Mouse (Mus musculus) limb, embryonic 14.5 days (tissue): ENCODE results near the gene Pold2. TPM values are rescaled to one million over a fixed set of nuclear protein-coding genes. Genes with fewer than 3 reads are reported as not detected.

ENCODE experiments used
- ATAC-seq: fragments of 200-750 bp; cut with Nextera tagmentation; 2 replicates; pipeline ENCODE4 v1.8.0; 2017; ENCODE audit warnings: low read depth, moderate number of reproducible peaks, moderate TSS enrichment; ENCODE audit not compliant: low FRiP score
- DNase-seq: peaks from one replicate; pipeline ENCODE4 v3.0.0-alpha.2; 2015; ENCODE audit warnings: low spot score
- H3K27ac ChIP-seq: fragments of 300-500 bp; sonication (generic); replicated peaks from 2 replicates; pipeline ENCODE4 v1.5.1; 2014; ENCODE audit warnings: low read depth, mild to moderate bottlenecking, low read length, moderate library complexity, mixed read lengths
- H3K27me3 ChIP-seq: fragments of 300-500 bp; sonication (generic); 2 replicates; pipeline ENCODE4 v1.6.1; 2014; ENCODE audit warnings: low read length, mixed read lengths; ENCODE audit not compliant: control insufficient read depth, insufficient read depth
- H3K36me3 ChIP-seq: fragments of 300-500 bp; sonication (generic); 2 replicates; pipeline ENCODE4 v1.6.1; 2014; ENCODE audit warnings: mild to moderate bottlenecking, low read length, moderate library complexity, mixed read lengths; ENCODE audit not compliant: control insufficient read depth, insufficient read depth
- H3K4me1 ChIP-seq: fragments of 300-500 bp; sonication (generic); 2 replicates; pipeline ENCODE4 v1.6.1; 2014; ENCODE audit warnings: antibody characterized with exemption, low read length, mixed read lengths; ENCODE audit not compliant: control insufficient read depth, insufficient read depth
- H3K4me2 ChIP-seq: fragments of 300-500 bp; sonication (generic); replicated peaks from 2 replicates; pipeline ENCODE4 v1.6.1; 2014; ENCODE audit warnings: low read depth, mild to moderate bottlenecking, low read length, moderate library complexity; ENCODE audit not compliant: severe bottlenecking
- H3K4me3 ChIP-seq: fragments of 300-500 bp; sonication (generic); replicated peaks from 2 replicates; pipeline ENCODE4 v1.5.1; 2014; ENCODE audit warnings: low read length
- H3K9ac ChIP-seq: fragments of 300-500 bp; sonication (generic); 2 replicates; pipeline ENCODE4 v1.6.1; 2014; ENCODE audit warnings: mild to moderate bottlenecking, low read depth, low read length, moderate library complexity; ENCODE audit not compliant: severe bottlenecking
- H3K9me3 ChIP-seq: fragments of 300-500 bp; sonication (generic); 2 replicates; pipeline ENCODE4 v1.6.1; 2016; ENCODE audit warnings: low read length; ENCODE audit not compliant: control insufficient read depth
- POLR2A ChIP-seq: fragments of 200-500 bp; IDR thresholded peaks from 2 replicates; pipeline ENCODE4 v1.8.0; 2012; ENCODE audit warnings: inconsistent platforms, mild to moderate bottlenecking, moderate library complexity, borderline replicate concordance; ENCODE audit not compliant: insufficient read depth, insufficient read length; ENCODE audit errors: extremely low read depth
- WGBS: fragments of 180-500 bp; shearing (Covaris S2); extraction: QIAGEN DNeasy Blood & Tissue Kit; methylation state at CpG from one replicate; pipeline ENCODE4 v1.1.7; 2014; 5-methylcytosine and 5-hydroxymethylcytosine counted together
- polyA plus RNA-seq, 2 experiments: library from polyadenylated mRNA; depleted of rRNA in 1 of 2; stranded (reverse) in 1 of 2; unstranded in 1 of 2; fragments of >200 nt; fragmentation: Nextera tagmentation in 1 of 2; extraction: Ambion mirVana in 1 of 2; gene quantifications; 2 replicates each; pipeline versions ENCODE4 v1.2.1 to v1.2.3; 2012 to 2014

Pold2 gene
- polyA plus RNA-seq, 2 experiments, result 95.8 to 158 TPM

- no peak for ATAC-seq
- no peak for DNase-seq
- no peak overlapping the region for H3K4me3 ChIP-seq
Measured at GRCm38 (mm10) chr11:5860639-5861038, 17.5 kb downstream of the Pold2 start.

GRCm38 (mm10) chr11:5859883-5860550 lies 18.1 kb downstream of the Pold2 start:
- DNase-seq (no peak), ATAC-seq (no peak)
- Histone ChIP-seq H3K9me3 (no peaks in the 10 kb centered on the region), H3K4me2 (no peak overlapping the region), H3K9ac (no peak overlapping the region), H3K4me3 (no peak overlapping the region), H3K4me1 (peaks cover 24% of the 10 kb centered on the region), H3K27me3 (no peaks in the 10 kb centered on the region), H3K27ac (no peak overlapping the region), H3K36me3 (peaks cover 3% of the 10 kb centered on the region; the same call in 1 of the 2 replicates)
- no peak for TF ChIP-seq POLR2A
- WGBS, result 81% methylated on average over 13 of the region's 13 CpGs

More at GRCm38 (mm10) chr11:5860639-5861038, 17.5 kb downstream of the Pold2 start:
- Histone ChIP-seq H3K4me2 (no peak overlapping the region), H3K27me3 (no peaks in the 10 kb centered on the region), H3K36me3 (peaks cover 6% of the 10 kb centered on the region; the same call in 1 of the 2 replicates), H3K9me3 (no peaks in the 10 kb centered on the region), H3K4me1 (peaks cover 21% of the 10 kb centered on the region), H3K9ac (no peak overlapping the region), H3K27ac (no peak overlapping the region)
- no peak for TF ChIP-seq POLR2A
- 66% methylated on average over 6 of the region's 6 CpGs for WGBS

DNA sequence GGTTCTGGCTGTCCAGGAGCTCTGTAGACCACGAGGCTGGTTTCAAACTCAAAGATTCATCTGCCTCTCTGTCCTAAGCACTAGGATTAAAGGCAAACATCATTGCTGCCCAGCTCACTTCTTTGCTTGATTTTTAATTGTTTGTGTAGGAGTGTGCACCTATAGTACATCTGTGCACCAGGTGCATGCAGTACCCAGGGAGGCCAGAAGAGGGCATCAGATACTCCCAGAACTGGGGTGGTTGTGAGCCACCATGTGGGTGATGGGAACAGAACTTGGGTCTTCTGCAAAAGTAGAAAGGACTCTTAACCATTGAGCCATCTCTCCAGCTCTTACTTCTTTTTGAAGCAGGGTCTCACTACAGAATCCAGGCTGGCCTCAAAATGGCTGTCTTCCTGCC lies 19.4 kb downstream of the Pold2 start:
- H3K27me3 ChIP-seq, result no peaks in the 10 kb centered on the region
- 73% methylated on average over 1 of the region's 1 CpGs for WGBS
- DNase-seq (no peak), ATAC-seq (no peak)
- no peak overlapping the region for H3K4me3 ChIP-seq
- H3K4me1 ChIP-seq, result peaks cover 24% of the 10 kb centered on the region
- H3K36me3 ChIP-seq, result no peaks in the 10 kb centered on the region
- no peak overlapping the region for H3K4me2 ChIP-seq
- H3K9me3 ChIP-seq, result no peaks in the 10 kb centered on the region
- H3K27ac ChIP-seq, result no peak overlapping the region
- H3K9ac ChIP-seq, result no peak overlapping the region
- TF ChIP-seq POLR2A, result no peak

DNA sequence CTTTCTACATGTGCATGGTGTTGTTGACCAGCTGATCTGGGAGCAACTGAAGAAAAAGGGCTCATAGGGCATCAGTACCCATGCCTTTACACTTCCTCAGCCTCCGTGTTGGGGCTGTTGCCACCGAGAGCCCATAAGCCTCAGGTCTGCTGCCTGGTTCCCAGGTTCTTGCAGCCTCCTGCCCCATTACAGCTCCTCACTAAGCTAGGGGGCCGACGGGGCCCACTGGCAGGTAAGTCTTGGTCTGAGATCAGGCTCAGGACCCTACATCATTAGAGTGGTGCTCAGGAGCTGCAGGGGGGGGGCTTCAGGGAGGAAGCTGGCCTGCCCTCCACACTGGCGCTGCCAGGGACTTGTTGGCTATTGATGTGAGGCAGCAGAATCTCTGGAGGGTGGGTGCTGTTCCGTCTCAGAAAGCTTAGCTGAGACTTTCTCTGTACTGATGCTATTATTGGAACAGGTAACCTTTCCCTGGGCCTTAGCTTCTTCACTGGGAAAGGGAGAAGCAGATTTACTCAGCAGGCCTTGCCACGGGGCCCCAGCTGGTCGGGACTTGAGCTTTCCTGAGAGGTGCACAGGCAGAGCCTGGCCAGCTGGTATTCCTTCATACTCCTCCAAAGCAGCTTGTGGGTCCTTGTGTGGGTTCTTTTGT lies 21.5 kb downstream of the Pold2 start:
- no peaks in the 10 kb centered on the region for H3K36me3 ChIP-seq
- peak overlapping the region; percentile 70 for H3K27ac ChIP-seq
- TF ChIP-seq POLR2A, result no peak
- 70% methylated on average over 8 of the region's 8 CpGs for WGBS
- DNase-seq (no peak), ATAC-seq (no peak)
- no peak overlapping the region for H3K9ac ChIP-seq
- no peaks in the 10 kb centered on the region for H3K27me3 ChIP-seq
- H3K9me3 ChIP-seq, result no peaks in the 10 kb centered on the region
- H3K4me1 ChIP-seq, result peaks cover 21% of the 10 kb centered on the region
- no peak overlapping the region for H3K4me2 ChIP-seq
- H3K4me3 ChIP-seq, result no peak overlapping the region

DNA sequence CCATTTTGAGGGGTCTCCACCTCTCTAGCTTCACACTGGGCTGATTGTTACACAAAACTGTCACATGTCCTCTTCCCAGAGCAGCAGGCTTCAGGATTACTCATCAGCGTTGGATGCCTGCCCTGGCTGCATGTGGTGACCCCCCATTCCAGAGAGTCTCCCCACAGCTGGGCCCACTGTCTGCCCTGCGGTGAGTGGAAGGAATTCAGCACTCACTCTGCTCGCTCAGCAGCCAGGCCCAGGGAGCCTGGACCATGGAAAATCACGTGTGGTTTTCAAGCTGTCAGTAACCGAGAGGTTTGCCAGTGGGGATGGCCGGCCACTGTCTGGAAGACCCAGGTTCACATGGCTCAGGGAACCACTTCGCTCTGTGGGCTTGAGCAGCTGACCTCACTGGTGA lies 22.2 kb downstream of the Pold2 start:
- 29% methylated on average over 7 of the region's 7 CpGs for WGBS
- H3K9ac ChIP-seq, result peak overlapping the region; percentile 25; the same call in 1 of the 2 replicates
- peak overlapping the region; percentile 70 for H3K27ac ChIP-seq

More for the DNA sequence above, 22.2 kb downstream of the Pold2 start:
- Histone ChIP-seq H3K4me3 (no peak overlapping the region), H3K4me1 (peaks cover 17% of the 10 kb centered on the region; the same call in 1 of the 2 replicates), H3K4me2 (no peak overlapping the region), H3K9me3 (no peaks in the 10 kb centered on the region), H3K36me3 (no peaks in the 10 kb centered on the region), H3K27me3 (no peaks in the 10 kb centered on the region)
- TF ChIP-seq POLR2A, result no peak
- DNase-seq, result peak; percentile 72
- peak; percentile 70 for ATAC-seq
